Mouse (Mus musculus) A20 (cell line): ENCODE results near the gene Tpk1.
A peak's percentile ranks its signal among the peaks of the same experiment; 100 is the strongest.
"Not testable (repeated sequence)": the region's sequence is repeated elsewhere in the genome, so short reads cannot be mapped to it uniquely, and the experiment has no call there.

Source experiments
- DNase-seq: peaks from one replicate; pipeline ENCODE4 v3.0.0-alpha.2; 2011; ENCODE audit warnings: low read depth, low spot score

Gene Tpk1

GRCm38 (mm10) chr6:43640621-43641020 is 25.5 kb downstream of the Tpk1 start:
- DNase-seq, result peak; percentile 57

GRCm38 (mm10) chr6:43638865-43639264 is 27.2 kb downstream of the Tpk1 start:
- peak; percentile 40 for DNase-seq

- peak; percentile 37 for DNase-seq
Observed at GRCm38 (mm10) chr6:43638119-43638518, 28.0 kb downstream of the Tpk1 start.

GRCm38 (mm10) chr6:43636980-43637638 is 29.0 kb downstream of the Tpk1 start:
- DNase-seq, result peak; percentile 60

DNA sequence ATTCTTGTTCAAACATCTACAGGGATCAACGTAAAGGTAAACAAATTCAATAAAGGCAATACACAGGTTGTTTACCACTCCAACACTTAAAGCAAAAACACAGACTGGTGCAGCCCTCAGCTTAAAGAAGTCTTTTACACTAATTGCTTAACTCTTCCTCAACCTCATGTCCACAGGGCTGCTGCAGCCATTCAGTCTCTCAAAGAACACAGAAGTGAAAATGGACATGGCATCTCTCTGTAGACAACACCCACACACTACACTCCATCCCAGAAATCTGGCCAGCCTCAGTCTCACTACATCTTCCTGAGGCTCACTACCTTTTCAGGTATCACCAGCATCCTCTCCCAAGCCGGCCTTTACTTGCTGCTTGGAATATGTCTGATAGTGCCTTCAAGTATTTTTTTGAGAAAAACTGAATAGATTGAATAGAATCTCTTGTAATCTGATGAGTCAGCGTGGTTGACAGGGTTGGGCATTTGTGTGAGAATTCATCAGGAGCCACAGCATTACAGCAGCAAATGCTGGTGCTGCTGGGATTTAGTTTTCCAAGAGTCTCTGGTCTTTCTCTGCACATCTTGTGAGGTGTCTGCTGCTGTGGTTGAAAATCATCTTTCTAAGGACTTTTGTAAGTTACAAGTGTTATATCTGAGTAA is 32.6 kb downstream of the Tpk1 start:
- DNase-seq, result no peak

DNA sequence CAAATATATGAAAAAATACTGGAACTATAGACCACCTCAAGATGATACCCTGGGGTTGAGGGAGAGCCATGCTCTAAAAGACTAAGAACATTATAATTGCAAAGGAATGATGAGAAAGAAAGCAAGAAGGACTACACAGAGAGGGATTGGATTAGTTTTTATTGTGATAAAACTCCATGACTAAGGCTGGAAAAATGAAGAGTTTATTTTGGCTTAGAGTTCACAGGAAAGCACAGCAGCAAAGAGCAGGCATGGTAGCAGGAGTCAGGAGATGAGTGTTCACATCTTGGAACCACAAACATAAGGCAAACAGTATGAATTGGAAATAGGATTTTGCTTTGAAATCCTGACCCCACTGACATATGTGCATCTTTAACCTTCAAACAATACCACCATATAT is 33.2 kb downstream of the Tpk1 start:
- no peak for DNase-seq

GRCm38 (mm10) chr6:43623448-43623847 is 42.6 kb downstream of the Tpk1 start:
- not testable (repeated sequence) for DNase-seq

DNA sequence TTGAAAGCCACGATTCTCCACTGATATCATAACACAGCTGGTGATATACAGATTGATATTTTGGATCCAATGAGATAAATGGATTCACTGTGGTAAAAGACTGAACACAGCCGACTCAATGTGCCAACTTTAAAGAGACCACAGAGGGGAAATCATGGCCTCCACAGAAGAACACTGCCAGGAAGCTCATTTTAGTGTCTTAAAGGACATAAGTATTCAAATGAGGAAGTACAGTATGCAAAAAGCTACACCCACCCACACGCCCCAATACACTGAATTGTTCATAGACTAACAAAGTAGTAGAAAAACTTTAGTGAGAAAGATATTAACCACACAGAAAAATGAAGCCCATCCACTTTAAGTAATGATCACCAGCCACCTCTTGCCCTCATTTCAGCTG is 46.8 kb downstream of the Tpk1 start:
- peak; percentile 7 for DNase-seq

GRCm38 (mm10) chr6:43611770-43612169 is 54.3 kb downstream of the Tpk1 start:
- no peak for DNase-seq

DNA sequence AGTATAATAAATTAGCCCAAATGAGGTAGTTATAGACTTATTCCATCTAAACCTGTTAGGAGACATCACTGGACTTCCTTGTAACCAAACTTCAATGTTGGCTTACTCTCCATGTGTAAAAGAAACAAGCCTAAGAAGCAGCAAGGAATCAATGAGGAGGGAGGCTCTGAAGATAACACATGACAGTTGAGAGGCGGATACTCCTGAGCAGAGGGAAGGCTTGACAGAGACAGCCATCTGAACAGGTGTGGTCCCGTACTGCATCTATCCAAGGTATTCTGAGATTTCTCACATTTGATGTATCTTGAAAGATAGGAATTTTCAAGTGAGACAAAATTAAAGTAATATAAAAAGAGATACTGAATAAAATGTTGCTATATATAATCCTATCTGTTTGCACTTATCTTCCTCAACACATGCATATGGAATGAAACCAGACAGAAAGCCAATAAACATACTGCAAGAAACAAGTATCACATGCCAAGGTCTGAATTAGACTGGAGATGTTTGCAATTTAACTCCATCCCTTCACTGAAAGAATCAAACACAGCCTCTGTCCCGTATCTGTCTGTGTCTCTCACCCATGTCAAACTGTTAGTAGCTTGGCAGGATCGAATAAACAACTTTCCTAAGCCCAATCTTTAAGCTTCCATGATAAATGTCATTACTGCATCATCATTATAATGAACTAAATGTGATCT is 75.1 kb downstream of the Tpk1 start:
- no peak for DNase-seq

GRCm38 (mm10) chr6:43585274-43585673 is 80.8 kb downstream of the Tpk1 start:
- DNase-seq, result no peak

- no peak for DNase-seq
Observed at GRCm38 (mm10) chr6:43581809-43582208, 84.3 kb downstream of the Tpk1 start.

- DNase-seq, result no peak
Observed at GRCm38 (mm10) chr6:43567885-43568284, 98.2 kb downstream of the Tpk1 start.

- no peak for DNase-seq
Observed at GRCm38 (mm10) chr6:43562474-43562873, 103.6 kb downstream of the Tpk1 start.

DNA sequence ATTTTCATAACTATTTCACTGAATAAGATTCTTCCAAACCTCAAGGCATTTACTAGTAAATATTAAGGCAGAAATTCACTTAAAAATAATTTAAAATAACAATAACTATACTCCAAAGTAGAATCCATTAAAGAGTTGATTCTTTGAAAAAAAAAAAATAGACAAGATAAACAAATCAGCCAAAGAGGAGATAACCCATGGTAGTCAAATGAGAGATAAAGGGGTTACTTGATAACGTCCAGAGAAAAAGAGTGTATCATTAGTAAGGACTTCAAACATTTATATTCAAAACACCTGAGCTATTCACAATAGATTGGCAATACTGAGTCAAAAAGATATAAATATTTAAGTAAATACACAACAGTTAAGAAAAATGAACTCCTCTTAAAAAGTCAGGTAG is 114.7 kb downstream of the Tpk1 start:
- no peak for DNase-seq

DNA sequence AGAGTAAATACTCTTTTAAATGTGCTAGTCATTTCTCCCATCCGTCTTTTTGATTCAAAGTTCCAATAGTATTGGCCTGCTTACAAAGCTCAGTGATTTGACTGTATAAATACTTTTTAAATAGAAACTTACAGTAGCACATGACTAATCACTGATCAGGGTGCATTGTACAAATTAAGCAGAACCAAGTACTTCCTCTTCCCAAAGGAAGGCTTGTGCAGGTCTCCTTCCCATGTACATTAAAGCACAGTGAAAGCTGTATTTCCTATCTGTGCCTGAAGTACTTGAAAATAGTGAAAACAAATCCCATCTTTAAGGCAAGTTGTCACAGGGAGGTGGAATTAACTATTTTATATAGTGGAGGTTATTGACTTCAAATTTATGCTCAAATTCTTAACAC is 119.5 kb downstream of the Tpk1 start:
- DNase-seq, result peak; percentile 10

GRCm38 (mm10) chr6:43537252-43537870 is 128.7 kb downstream of the Tpk1 start:
- DNase-seq, result no peak

DNA sequence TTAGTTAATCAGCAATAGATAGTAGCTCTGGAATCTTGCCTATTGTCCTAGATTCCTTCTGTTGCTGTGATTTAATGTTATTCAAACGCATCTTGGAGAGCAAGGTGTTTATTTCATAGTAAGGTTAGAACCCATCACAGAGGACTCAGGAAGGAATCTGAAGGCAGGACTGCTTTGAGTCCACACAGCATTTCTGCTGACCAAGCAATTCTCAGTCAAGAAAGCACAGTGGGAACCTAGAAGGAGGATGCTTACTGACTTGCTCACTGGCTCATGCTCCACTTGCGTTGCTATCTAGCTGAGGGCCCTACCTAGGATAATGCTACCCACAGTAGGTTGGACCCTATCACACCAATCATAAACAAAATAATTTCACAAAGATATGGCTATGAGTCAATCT is 130.6 kb downstream of the Tpk1 start:
- DNase-seq, result no peak

DNA sequence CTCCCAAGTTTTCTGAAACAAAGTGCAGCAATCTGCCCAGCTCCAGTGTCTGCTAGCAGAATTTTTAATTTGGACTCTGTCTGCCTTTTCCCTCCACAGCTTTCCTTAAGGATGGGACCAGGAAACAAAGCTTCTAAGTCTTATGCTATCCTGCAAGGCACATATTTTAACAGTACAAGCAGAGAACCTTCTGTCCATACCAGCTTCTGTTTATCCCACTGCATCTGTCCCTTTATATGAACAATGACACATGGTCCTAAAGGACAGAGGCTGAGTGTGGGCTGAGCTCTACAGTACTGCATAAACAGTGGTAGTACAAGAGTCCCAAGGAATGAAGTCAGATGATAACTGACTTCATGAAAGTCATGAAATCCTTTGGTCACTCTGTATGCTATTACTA is 132.8 kb downstream of the Tpk1 start:
- no peak for DNase-seq

DNA sequence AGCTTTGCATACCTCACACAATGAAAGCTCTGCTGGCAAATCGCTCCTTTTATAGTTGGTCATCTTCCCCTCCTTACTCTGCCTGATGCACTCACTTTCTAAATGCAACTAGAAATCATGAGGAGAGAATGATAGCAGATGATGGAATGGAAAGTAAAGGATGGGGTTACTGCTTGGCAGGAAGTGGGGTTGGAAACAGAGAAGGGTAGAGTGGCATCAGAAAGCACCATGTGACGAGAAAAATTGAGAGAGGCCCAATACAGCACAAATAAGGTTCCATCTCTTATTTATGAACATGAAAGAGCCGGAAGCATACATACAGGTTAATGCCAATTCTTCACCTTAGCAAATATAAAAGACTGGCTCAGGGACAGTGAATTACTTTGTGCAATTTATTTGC is 133.3 kb downstream of the Tpk1 start:
- no peak for DNase-seq

- DNase-seq, result no peak
Observed at GRCm38 (mm10) chr6:43531996-43532395, 134.1 kb downstream of the Tpk1 start.

GRCm38 (mm10) chr6:43528996-43529395 is 137.1 kb downstream of the Tpk1 start:
- DNase-seq, result no peak
